Mouse (Mus musculus) T-cell, adult 2 months (primary cell): ENCODE results near the gene Fgf12.

Experiments used
- DNase-seq: peaks from one replicate; pipeline ENCODE4 v3.0.0; 2022; ENCODE audit warnings: low spot score

Gene Fgf12

GRCm38 (mm10) chr16:28311618-28312017 is 441.2 kb downstream of the Fgf12 start:
- no peak for DNase-seq

GRCm38 (mm10) chr16:28303889-28304288 is 449.0 kb downstream of the Fgf12 start:
- DNase-seq: no peak

- DNase-seq: no peak
Observed at GRCm38 (mm10) chr16:28289689-28290330, 463.1 kb downstream of the Fgf12 start.

GRCm38 (mm10) chr16:28257904-28258303 is 495.0 kb downstream of the Fgf12 start:
- no peak for DNase-seq

- no peak for DNase-seq
Observed at GRCm38 (mm10) chr16:28254303-28254702, 498.6 kb downstream of the Fgf12 start.

- no peak for DNase-seq
Observed at GRCm38 (mm10) chr16:28251930-28252329, 500.9 kb downstream of the Fgf12 start.

- DNase-seq: no peak
Observed at GRCm38 (mm10) chr16:28242867-28243649, 509.8 kb downstream of the Fgf12 start.

- DNase-seq: no peak
Observed at GRCm38 (mm10) chr16:28239382-28239781, 513.5 kb downstream of the Fgf12 start.

GRCm38 (mm10) chr16:28238019-28238868 is 514.6 kb downstream of the Fgf12 start:
- no peak for DNase-seq

- DNase-seq: no peak
Observed at GRCm38 (mm10) chr16:28215930-28216329, 536.9 kb downstream of the Fgf12 start.

- no peak for DNase-seq
Observed at GRCm38 (mm10) chr16:28212411-28212810, 540.5 kb downstream of the Fgf12 start.

- DNase-seq: no peak
Observed at GRCm38 (mm10) chr16:28156443-28156842, 596.4 kb downstream of the Fgf12 start.

- no peak for DNase-seq
Observed at GRCm38 (mm10) chr16:28140972-28141371, 611.9 kb downstream of the Fgf12 start.

- no peak for DNase-seq
Observed at GRCm38 (mm10) chr16:28127006-28127405, 625.9 kb downstream of the Fgf12 start.
